ENCODE assay signal across 17 mouse cellular contexts in the genomic region with DNA sequence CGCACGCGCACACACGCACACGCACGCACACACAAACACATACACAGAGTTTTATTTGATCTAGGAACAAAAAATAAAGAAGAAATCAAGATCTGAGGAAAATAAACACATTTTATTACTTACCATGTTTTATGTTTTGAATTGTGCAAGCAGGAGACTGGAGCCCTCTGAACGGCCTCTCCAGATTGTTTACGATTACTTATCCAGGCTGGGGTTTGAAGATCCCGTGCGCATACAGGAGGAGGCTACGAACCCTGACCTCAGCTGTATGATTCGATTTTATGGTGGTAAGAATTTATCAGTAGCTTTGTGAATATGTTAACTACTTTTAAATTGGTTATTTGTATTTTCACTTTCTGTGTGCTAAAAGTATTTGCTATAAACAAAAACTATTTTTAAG.
"Had no signal": no experiment of that assay in that cellular context is flagged by ENCODE, and none has a peak within 500 bp of the region (broad histone marks: within the 10 kb centered on the region; RNA-seq: fewer than 3 reads in every experiment).

No protein-coding gene starts in this region.

- H3K9me3 ChIP-seq: midbrain, embryonic 10.5 days; midbrain, embryonic 12.5 days; neural tube, embryonic 13.5 days; neural tube, embryonic 15.5 days; stomach, embryonic 15.5 days had no signal

- H3K9ac ChIP-seq: lung, embryonic 14.5 days; midbrain, embryonic 12.5 days; neural tube, embryonic 13.5 days; neural tube, embryonic 15.5 days; stomach, embryonic 15.5 days had no signal

- H3K4me3 ChIP-seq: midbrain, embryonic 10.5 days; midbrain, embryonic 12.5 days; myocyte; neural tube, embryonic 13.5 days; neural tube, embryonic 15.5 days; stomach, embryonic 15.5 days had no signal

- DNase-seq: lung, adult 18-20 months; lung, embryonic 14.5 days; lung, postnatal 10 days; midbrain, embryonic 14.5 days; retina, postnatal 1 day; right cerebral cortex, postnatal 14 days; thymus, adult 2 months; thymus, postnatal 25 days; thymus, postnatal 4 days had no signal

- H3K4me2 ChIP-seq: lung, embryonic 14.5 days; midbrain, embryonic 12.5 days; neural tube, embryonic 13.5 days; neural tube, embryonic 15.5 days; stomach, embryonic 15.5 days had no signal

- ATAC-seq: midbrain, embryonic 16.5 days had no signal

- H3K27ac ChIP-seq: midbrain, embryonic 10.5 days; midbrain, embryonic 12.5 days; neural tube, embryonic 13.5 days; neural tube, embryonic 15.5 days; stomach, embryonic 15.5 days; stomach, postnatal 0 days had no signal

- H3K27me3 ChIP-seq: midbrain, embryonic 12.5 days; neural tube, embryonic 13.5 days; neural tube, embryonic 15.5 days; stomach, embryonic 15.5 days had no signal

- H3K4me1 ChIP-seq: midbrain, embryonic 10.5 days; midbrain, embryonic 12.5 days; neural tube, embryonic 13.5 days; neural tube, embryonic 15.5 days; stomach, embryonic 15.5 days had no signal
